Mouse (Mus musculus) C2C12 (cell line): ENCODE results near the gene Fam53b. TPM values are rescaled to one million over a fixed set of nuclear protein-coding genes. Genes with fewer than 3 reads are reported as not detected.

Experiments used
- H3K27me3 ChIP-seq: one replicate; pipeline ENCODE4 v1.6.1; 2011; ENCODE audit not compliant: control insufficient read depth, insufficient read depth, insufficient read length
- H3K36me3 ChIP-seq: one replicate; pipeline ENCODE4 v1.6.1; 2011; ENCODE audit not compliant: control insufficient read depth, insufficient read depth
- H3K4me3 ChIP-seq: one replicate; pipeline ENCODE4 v1.5.1; 2011; ENCODE audit warnings: mild to moderate bottlenecking, control low read depth; ENCODE audit not compliant: poor library complexity, insufficient read depth, severe bottlenecking
- H3K79me2 ChIP-seq: one replicate; pipeline ENCODE4 v1.6.1; 2011; ENCODE audit not compliant: control insufficient read depth, insufficient read depth
- H3K79me3 ChIP-seq: one replicate; pipeline ENCODE4 v1.6.1; 2011; ENCODE audit warnings: low read depth, control low read depth
- H3ac ChIP-seq: one replicate; pipeline ENCODE3; 2011; ENCODE audit warnings: low read depth; ENCODE audit not compliant: control insufficient read depth, insufficient read length
- CEBPB ChIP-seq: IDR thresholded peaks from one replicate; pipeline ENCODE4 v1.6.1; 2011; ENCODE audit warnings: low read depth, mild to moderate bottlenecking, control low read depth, moderate library complexity
- CTCF ChIP-seq: IDR thresholded peaks from one replicate; pipeline ENCODE4 v1.5.1; 2011; ENCODE audit not compliant: control insufficient read depth, insufficient read depth, insufficient read length
- FOSL1 ChIP-seq: IDR thresholded peaks from one replicate; pipeline ENCODE4 v1.8.0; 2011; ENCODE audit warnings: mild to moderate bottlenecking, low read length; ENCODE audit not compliant: poor library complexity, insufficient read depth, severe bottlenecking
- MAX ChIP-seq: IDR thresholded peaks from one replicate; pipeline ENCODE4 v1.6.1; 2011; ENCODE audit warnings: mild to moderate bottlenecking, control low read depth
- MYOD1 ChIP-seq: IDR thresholded peaks from one replicate; pipeline ENCODE4 v1.6.1; 2011; ENCODE audit warnings: low read depth; ENCODE audit not compliant: control insufficient read depth, insufficient read length
- MYOG ChIP-seq: IDR thresholded peaks from one replicate; pipeline ENCODE4 v1.6.1; 2011; ENCODE audit not compliant: control insufficient read depth, insufficient read length; ENCODE audit errors: extremely low read depth
- USF1 ChIP-seq: IDR thresholded peaks from one replicate; pipeline ENCODE4 v1.6.1; 2011; ENCODE audit warnings: low read depth, mild to moderate bottlenecking, control low read depth, moderate library complexity
- polyA plus RNA-seq: library from polyadenylated mRNA; unstranded; fragments of >200 nt; fragmentation: generic; extraction: Trizol; gene quantifications from one replicate; pipeline ENCODE4 v1.2.1, GENCODE M21; 2012; ENCODE audit warnings: missing spikeins

Fam53b gene
- polyA plus RNA-seq, 1 experiment: 3.2 TPM

DNA sequence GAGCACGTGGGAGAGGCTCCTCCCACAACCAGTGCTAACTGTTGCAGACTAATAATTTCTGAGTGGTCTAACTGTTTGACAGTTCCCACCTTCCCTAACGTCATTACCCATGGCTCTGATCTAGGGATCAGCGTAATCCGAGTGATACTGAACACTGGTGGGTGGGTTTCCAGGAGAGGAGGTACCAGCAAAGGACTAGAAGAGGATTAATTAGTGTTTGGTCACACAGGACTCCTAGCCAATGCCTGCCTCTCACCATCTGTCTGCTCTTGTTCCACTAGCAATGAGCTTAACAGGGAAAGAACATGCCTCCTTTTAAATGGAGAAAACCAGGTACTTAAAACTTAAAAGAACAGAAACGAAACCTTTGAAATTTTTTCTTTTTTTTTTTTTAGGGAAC, 54.8 kb downstream of the Fam53b start:
- Histone ChIP-seq H3K36me3 (no peaks in the 10 kb centered on the region), H3K27me3 (no peaks in the 10 kb centered on the region), H3K79me3 (no peaks in the 10 kb centered on the region), H3K4me3 (no peak overlapping the region), H3ac (no peak overlapping the region), H3K79me2 (no peaks in the 10 kb centered on the region)
- TF ChIP-seq FOSL1: no peak
- TF ChIP-seq MYOG: no peak
- TF ChIP-seq MYOD1: no peak
- no peak for TF ChIP-seq MAX
- no peak for TF ChIP-seq CTCF

DNA sequence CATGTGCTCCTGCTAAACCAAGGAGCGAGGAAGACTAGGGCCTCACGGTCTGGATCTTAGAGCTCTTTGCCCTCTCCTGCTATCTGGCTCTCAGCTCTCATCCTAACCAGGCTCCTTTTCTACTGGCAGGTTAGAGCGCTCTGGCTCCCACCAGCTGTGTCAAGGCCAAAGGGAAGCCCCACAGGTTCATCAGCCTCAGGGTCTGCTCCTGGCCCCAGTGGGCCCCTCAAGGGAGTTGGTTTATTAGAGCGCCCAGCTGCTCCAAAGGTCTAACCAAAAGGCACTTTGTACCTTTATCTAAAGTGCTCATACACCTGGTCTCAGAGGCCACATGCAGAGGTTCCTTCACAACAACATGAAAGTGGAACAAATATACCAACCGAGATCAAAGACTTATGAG, 57.4 kb downstream of the Fam53b start:
- Histone ChIP-seq H3K79me3 (no peaks in the 10 kb centered on the region), H3K36me3 (no peaks in the 10 kb centered on the region), H3ac (no peak overlapping the region), H3K4me3 (no peak overlapping the region), H3K79me2 (no peaks in the 10 kb centered on the region), H3K27me3 (no peaks in the 10 kb centered on the region)
- no peak for TF ChIP-seq USF1
- TF ChIP-seq FOSL1: no peak
- no peak for TF ChIP-seq MAX
- no peak for TF ChIP-seq MYOD1
- TF ChIP-seq CEBPB: no peak
- TF ChIP-seq MYOG: no peak
- no peak for TF ChIP-seq CTCF

DNA sequence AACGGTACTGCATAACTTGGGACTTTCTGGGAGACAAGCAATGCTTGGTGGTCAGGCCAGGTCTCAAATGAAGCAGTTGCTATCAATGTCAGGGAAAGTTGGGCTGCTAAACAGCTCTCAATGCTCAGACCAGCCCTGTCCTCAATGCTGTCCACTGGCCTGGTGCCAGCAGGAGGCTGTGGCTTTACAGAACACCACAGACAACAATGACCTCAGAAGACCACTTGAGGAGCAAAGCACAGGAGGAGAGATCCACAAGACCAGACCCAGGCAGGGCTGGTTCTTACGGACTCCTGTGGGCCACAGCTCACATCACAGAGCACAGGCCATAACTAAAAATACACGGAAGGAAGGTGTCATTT, 59.3 kb downstream of the Fam53b start:
- no peak overlapping the region for H3ac ChIP-seq
- no peaks in the 10 kb centered on the region for H3K79me3 ChIP-seq
- H3K4me3 ChIP-seq: no peak overlapping the region
- H3K79me2 ChIP-seq: no peaks in the 10 kb centered on the region
- TF ChIP-seq FOSL1 (no peak), MYOD1 (no peak), CTCF (no peak), MAX (no peak), CEBPB (no peak), USF1 (no peak), MYOG (no peak)
- H3K36me3 ChIP-seq: no peaks in the 10 kb centered on the region
- H3K27me3 ChIP-seq: no peaks in the 10 kb centered on the region

DNA sequence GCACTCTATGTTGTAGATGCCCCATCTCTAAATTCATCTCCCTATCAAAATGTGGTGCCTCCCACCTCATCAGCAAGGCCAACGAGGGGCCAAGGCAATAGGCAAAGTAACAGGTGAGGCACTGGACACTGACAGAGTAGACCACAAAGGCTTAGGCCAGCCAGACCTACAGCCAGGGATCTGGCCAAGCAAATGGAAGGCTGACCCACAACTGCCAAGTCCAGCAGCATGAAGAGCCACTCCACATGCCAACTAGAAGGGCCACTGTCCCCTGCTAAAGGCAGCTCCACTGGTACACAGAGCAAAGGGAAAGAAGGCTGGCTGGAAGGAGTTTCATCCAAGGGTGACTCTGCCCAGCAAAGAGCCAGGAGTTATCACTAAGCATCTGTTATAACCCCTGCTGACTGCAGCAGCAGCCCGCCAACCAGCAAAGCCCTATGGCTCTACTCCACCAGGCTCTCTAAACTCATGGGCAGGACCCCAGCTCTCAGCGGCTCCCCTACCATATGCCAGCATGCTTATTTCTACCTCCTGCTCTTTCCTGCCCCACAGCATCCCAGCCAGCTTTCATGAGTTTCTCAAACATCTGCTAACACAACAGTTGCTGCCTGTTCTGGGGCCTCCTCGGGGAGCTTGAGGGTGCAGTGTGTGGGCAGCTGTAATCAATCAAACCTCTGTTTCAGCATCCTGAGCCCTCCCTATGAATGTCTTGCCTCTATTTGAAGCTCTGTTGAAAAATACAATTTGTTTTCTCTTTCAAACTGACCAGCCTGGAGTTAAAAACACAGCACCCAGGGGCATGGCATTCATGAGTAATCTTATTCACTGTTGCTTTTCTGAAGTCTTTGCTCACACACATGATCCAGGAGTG, 59.9 kb downstream of the Fam53b start:
- H3K4me3 ChIP-seq: no peak overlapping the region
- no peaks in the 10 kb centered on the region for H3K27me3 ChIP-seq
- no peaks in the 10 kb centered on the region for H3K79me2 ChIP-seq
- no peak for TF ChIP-seq CEBPB
- no peak for TF ChIP-seq CTCF
- TF ChIP-seq FOSL1: no peak
- no peak for TF ChIP-seq MYOG
- TF ChIP-seq MYOD1: no peak
- TF ChIP-seq USF1: no peak
- no peak for TF ChIP-seq MAX
- no peak overlapping the region for H3ac ChIP-seq
- no peaks in the 10 kb centered on the region for H3K36me3 ChIP-seq
- H3K79me3 ChIP-seq: no peaks in the 10 kb centered on the region

DNA sequence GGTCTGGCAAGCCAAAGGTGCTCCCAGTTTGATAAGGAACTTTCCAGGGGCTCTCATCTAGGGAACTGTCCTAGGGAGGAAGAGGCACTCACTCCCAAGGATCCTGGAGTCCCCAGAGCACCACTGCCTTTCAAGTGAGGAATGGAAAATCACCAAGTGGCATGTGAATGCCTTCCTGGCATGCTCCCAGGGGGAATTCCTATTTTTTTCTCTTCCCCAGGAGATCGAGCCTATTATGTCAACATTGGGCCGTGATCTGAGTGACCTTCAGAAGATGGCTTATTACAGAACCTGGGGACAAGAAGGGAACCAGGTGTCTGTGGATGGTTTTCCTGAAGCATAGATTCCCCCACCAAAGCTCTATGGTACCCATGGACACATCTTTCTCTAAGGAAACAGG, 62.0 kb downstream of the Fam53b start:
- Histone ChIP-seq H3K4me3 (no peak overlapping the region), H3K79me2 (no peaks in the 10 kb centered on the region), H3ac (no peak overlapping the region), H3K27me3 (no peaks in the 10 kb centered on the region), H3K36me3 (no peaks in the 10 kb centered on the region), H3K79me3 (no peaks in the 10 kb centered on the region)
- TF ChIP-seq FOSL1: no peak
- TF ChIP-seq USF1: no peak
- TF ChIP-seq MAX: no peak
- TF ChIP-seq MYOD1: no peak
- TF ChIP-seq CTCF: no peak
- TF ChIP-seq CEBPB: no peak
- no peak for TF ChIP-seq MYOG

DNA sequence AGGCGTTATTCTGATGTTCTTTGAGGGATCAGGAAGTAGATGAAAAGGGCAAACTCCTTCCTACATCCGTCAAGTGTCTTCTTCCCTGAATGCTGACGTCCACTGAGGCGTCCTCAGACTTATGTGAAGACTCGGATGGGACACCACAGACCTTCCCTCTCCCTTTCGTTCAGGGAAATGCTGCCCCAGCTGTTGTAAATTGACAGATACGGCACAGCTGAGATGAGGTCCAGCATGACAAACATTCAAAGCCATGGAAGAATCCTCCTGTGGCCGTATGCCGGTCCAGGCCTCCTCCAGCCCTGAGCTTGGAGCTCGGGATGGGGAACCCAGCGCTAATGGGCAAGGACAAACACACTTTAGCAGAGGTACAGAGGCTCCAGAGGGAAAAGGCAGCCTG, 64.2 kb downstream of the Fam53b start:
- no peaks in the 10 kb centered on the region for H3K36me3 ChIP-seq
- H3K4me3 ChIP-seq: no peak overlapping the region
- no peak overlapping the region for H3ac ChIP-seq
- TF ChIP-seq FOSL1: no peak
- TF ChIP-seq USF1: no peak
- no peak for TF ChIP-seq CTCF
- no peak for TF ChIP-seq MAX
- TF ChIP-seq MYOG: no peak
- TF ChIP-seq MYOD1: no peak
- no peak for TF ChIP-seq CEBPB
- H3K79me3 ChIP-seq: no peaks in the 10 kb centered on the region
- H3K79me2 ChIP-seq: no peaks in the 10 kb centered on the region
- H3K27me3 ChIP-seq: no peaks in the 10 kb centered on the region
